Mouse (Mus musculus): ENCODE measurements at regions not wholly inside any gene's neighbourhood (a gene's known extent, or its start where the extent isn't known, plus 50 kb on each side); places are given as distances from the start of the nearest gene placed in this dataset.

GRCm38 (mm10) chr6:143373686-143374273 is 206.8 kb downstream of the Etnk1 start:
- DNase-seq, result peak; percentile 78

GRCm38 (mm10) chr6:143375951-143376713 is 209.1 kb downstream of the Etnk1 start:
- DNase-seq, result no peak

DNA sequence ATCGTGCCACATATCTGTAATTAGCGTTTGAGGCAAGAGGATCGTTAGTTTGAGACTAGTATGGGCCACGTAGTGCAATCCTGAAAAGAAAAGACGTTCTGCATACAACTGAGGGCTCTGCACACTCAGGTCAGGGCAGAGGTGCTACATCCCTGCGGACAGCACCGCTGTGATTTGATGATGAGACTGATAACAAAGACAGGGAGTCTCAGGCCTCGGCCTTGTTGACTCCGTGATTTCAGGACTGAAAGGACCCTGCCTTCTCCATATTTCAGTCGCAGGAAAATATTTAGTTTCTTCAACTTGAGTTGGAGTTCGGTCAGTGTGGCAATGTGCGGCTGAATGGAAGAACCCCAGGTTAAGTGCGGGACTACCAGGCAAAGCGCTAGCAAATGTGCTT is 210.1 kb downstream of the Etnk1 start:
- no peak for DNase-seq

GRCm38 (mm10) chr6:143378126-143378525 is 211.1 kb downstream of the Etnk1 start:
- DNase-seq, result no peak

- no peak for DNase-seq
Observed at GRCm38 (mm10) chr6:143380490-143380889, 213.5 kb downstream of the Etnk1 start.

GRCm38 (mm10) chr6:143386597-143387450 is 219.8 kb downstream of the Etnk1 start:
- no peak for DNase-seq

GRCm38 (mm10) chr6:143393543-143394207 is 226.7 kb downstream of the Etnk1 start:
- no peak for DNase-seq

- DNase-seq, result no peak
Observed at GRCm38 (mm10) chr6:143394377-143394776, 227.4 kb downstream of the Etnk1 start.

GRCm38 (mm10) chr6:143401436-143401835 is 234.4 kb downstream of the Etnk1 start:
- peak; percentile 3 for DNase-seq

DNA sequence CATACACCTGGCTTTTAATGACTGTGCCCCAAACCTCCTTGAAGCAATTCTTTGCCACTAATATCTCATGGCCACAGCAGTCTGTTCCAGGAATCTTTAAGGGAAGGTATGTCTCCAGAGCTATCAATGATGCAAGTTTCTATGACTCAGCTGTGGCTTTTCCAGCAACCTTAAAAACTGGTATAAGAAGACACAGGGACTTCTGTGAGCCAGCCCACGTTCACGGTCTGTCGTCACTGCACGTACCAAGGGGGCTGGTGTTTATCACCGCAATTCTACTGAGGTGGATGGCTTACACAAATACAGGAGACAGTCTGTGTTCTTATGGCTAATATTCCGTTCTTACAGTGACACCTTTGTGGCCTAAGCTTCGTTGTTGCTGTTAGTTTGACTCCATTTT is 234.9 kb downstream of the Etnk1 start:
- DNase-seq, result no peak

DNA sequence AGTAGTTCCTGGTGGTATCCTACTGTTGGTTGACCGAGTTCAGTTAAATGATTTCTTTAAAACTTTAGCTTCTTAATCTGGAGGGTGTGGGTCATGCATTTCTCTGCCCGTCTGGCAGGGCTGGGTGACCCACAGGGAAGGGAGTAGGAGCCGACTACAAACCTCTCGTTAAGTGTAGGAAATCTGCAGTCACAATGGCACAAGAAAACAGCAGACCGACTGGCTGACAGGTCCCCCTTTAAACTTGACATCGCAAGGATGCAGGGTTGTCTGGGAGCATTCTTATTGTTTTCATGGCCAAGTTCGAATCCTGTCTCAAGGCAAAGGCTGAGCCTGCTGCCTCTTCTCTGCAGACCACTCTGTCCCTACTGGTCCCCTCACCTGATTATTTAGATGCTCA is 235.7 kb downstream of the Etnk1 start:
- DNase-seq, result no peak

GRCm38 (mm10) chr6:143404521-143404920 is 237.5 kb downstream of the Etnk1 start:
- no peak for DNase-seq

DNA sequence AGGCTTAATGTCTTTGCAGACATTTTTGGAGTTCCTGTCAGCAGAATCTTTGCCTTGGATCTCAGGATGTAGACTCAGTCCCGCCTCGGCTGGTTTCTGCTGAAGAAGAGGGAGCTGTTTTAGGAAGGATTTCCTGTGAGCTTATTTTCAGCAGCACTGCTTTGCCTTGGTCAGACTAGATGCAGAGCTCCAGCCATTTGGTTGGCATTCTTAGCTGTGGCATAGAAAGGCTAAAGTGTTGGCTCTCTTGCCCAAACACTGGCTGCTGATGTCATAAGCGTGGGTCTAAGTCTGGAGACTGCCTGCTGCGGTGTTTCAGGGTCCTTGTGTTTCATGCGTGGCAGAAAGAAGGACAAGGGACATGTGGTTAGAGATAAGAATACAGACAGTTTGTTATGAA is 245.0 kb downstream of the Etnk1 start:
- DNase-seq, result no peak

DNA sequence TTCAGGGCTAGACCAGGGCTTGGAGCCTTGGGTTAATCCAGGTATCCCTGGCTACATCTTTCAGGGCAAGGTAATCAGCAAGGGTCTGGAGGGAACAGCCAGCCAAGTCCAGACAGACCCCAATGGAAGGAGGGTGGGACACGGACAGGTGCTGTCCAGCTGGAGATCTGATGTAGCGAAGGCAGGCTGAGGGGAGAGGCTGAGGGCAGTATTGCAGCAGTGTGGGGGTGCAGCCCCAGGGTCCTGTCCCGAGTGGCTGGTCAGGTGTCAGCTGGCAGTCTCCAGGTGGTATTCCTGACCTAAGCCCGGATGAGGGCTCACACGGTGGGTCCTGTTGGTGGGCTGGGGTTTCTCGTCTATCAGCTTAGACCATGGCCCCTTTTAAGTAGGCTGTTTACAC is 245.7 kb downstream of the Etnk1 start:
- DNase-seq, result no peak

- no peak for DNase-seq
Observed at GRCm38 (mm10) chr6:143414590-143415382, 247.8 kb downstream of the Etnk1 start.

GRCm38 (mm10) chr6:143415383-143415778 is 248.4 kb downstream of the Etnk1 start:
- DNase-seq, result no peak

DNA sequence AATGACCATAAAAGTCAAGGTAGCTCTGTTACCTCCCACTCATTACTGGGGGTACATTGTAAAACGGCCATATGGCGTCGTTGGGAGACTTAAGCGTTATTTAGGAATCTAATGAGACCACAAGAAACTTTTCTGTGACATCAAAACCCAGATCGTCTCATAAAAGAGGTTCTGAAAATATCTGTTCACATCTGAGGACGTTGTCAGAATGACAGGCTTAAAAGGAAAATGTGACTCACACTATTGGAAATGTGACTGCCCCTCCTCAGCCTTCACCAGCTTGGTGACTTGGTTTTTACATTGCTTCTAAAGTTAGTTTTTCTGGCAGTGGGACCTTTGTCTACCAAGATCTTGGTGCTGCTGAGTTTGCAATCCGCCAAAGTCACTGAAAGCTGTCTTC is 252.9 kb downstream of the Etnk1 start:
- DNase-seq, result no peak

- no peak for DNase-seq
Observed at GRCm38 (mm10) chr6:143423026-143423425, 256.0 kb downstream of the Etnk1 start.

DNA sequence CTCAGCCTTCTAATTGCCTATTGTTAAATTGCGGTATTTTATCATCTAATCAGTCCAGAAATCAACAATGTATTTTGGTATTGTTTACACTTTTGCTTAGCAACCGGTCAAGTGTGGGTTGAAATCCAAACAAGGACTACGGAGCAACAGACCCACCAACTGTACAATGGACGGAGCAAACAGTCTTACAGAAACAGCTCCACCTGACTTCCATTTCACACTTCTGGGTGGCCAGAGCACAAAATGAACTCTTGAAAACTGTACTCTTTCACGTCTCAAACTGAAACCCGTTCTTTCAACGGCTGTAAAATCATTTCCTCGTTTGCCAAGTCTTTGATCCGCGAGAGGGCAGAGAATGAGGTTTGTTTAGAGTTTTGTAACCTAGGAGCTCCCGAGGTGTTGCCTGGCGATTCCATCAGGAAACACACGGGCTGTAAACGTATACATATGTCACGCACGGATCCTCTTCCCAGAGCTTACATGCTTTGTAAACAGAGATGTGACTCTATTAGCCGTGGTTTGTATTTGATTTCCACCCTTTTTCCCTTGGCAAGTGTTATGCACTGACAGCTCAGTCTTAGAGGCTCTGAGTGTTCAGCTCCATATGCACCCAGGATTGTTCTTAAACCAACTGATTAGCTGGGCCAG is 258.3 kb downstream of the Etnk1 start:
- DNase-seq, result no peak

GRCm38 (mm10) chr6:143431896-143432450 is 265.0 kb downstream of the Etnk1 start:
- no peak for DNase-seq
